Mouse (Mus musculus): Measurements from ENCODE around the gene Sh3pxd2b. TPM values are rescaled to one million over a fixed set of nuclear protein-coding genes. Genes with fewer than 3 reads are reported as not detected.
A peak's percentile ranks its signal among the peaks of the same experiment; 100 is the strongest.

The Sh3pxd2b gene
- polyA plus RNA-seq, 1 experiment, result 3.7 TPM

- Histone ChIP-seq H3K4me1 (ENCODE audit: control insufficient read depth, insufficient read depth, low read length) (no peaks in the 10 kb centered on the region), H3K4me3 (ENCODE audit: insufficient read depth, low read depth, low read length) (no peak overlapping the region), H3K27me3 (replicated peaks; ENCODE audit: control insufficient read depth, insufficient read depth, low read length) (no peaks in the 10 kb centered on the region), H3K36me3 (ENCODE audit: control insufficient read depth, insufficient read depth, low read length) (no peaks in the 10 kb centered on the region), H3K27ac (ENCODE audit: insufficient read depth, low read depth, low read length) (no peak overlapping the region)
- DNase-seq, result no peak
- 70% methylated on average over 7 of the region's 7 CpGs for WGBS
- no peak for TF ChIP-seq CTCF (conservative IDR thresholded peaks at IDR 0.05; ENCODE audit: insufficient read depth, insufficient read length, low read depth, low read length)
- TF ChIP-seq POLR2A (IDR thresholded peaks at IDR 0.05; ENCODE audit: low read depth, low read length), result no peak
Observed at GRCm38 (mm10) chr11:32402712-32403111, 55.1 kb downstream of the Sh3pxd2b start.

- TF ChIP-seq CTCF (conservative IDR thresholded peaks at IDR 0.05; ENCODE audit: insufficient read depth, insufficient read length, low read depth, low read length), result no peak
- no peak for TF ChIP-seq POLR2A (IDR thresholded peaks at IDR 0.05; ENCODE audit: low read depth, low read length)
- Histone ChIP-seq H3K27me3 (replicated peaks; ENCODE audit: control insufficient read depth, insufficient read depth, low read length) (no peaks in the 10 kb centered on the region), H3K27ac (ENCODE audit: insufficient read depth, low read depth, low read length) (no peak overlapping the region), H3K4me1 (ENCODE audit: control insufficient read depth, insufficient read depth, low read length) (no peaks in the 10 kb centered on the region), H3K36me3 (ENCODE audit: control insufficient read depth, insufficient read depth, low read length) (no peaks in the 10 kb centered on the region), H3K4me3 (ENCODE audit: insufficient read depth, low read depth, low read length) (no peak overlapping the region)
- DNase-seq, result peak; percentile 59
- WGBS, result 62% methylated on average over 3 of the region's 3 CpGs
Observed at GRCm38 (mm10) chr11:32404708-32405107, 57.1 kb downstream of the Sh3pxd2b start.

- no peaks in the 10 kb centered on the region for H3K4me1 ChIP-seq (ENCODE audit: control insufficient read depth, insufficient read depth, low read length)
- H3K4me3 ChIP-seq (ENCODE audit: insufficient read depth, low read depth, low read length), result no peak overlapping the region
- H3K27me3 ChIP-seq (replicated peaks; ENCODE audit: control insufficient read depth, insufficient read depth, low read length), result no peaks in the 10 kb centered on the region
- H3K27ac ChIP-seq (ENCODE audit: insufficient read depth, low read depth, low read length), result no peak overlapping the region
- DNase-seq, result no peak
- TF ChIP-seq POLR2A (IDR thresholded peaks at IDR 0.05; ENCODE audit: low read depth, low read length), result no peak
- no peak for TF ChIP-seq CTCF (conservative IDR thresholded peaks at IDR 0.05; ENCODE audit: insufficient read depth, insufficient read length, low read depth, low read length)
- no peaks in the 10 kb centered on the region for H3K36me3 ChIP-seq (ENCODE audit: control insufficient read depth, insufficient read depth, low read length)
- 64% methylated on average over 3 of the region's 3 CpGs for WGBS
Observed at GRCm38 (mm10) chr11:32407863-32408262, 60.2 kb downstream of the Sh3pxd2b start.

DNA sequence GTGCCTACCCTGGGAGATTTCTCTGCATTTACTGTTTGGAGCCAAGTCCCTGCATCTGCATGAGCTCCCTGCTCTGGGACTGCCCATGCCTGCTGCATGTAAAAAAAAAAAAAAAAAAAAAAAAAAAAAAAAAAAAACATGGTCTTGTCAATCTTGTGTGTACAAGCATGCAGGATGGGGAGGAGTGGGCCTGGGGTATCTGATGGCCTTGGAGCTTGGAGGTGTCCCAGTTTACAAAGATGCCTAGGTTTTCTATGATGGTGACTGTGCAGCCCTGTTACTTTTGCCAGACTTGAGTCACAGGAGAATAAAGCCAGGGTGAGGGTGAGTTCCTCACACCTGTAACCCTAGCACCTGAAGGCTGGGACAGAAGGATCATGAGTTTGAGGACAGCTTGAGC is 61.4 kb downstream of the Sh3pxd2b start:
- DNase-seq, result no peak
- TF ChIP-seq POLR2A (IDR thresholded peaks at IDR 0.05; ENCODE audit: low read depth, low read length) (no peak), CTCF (conservative IDR thresholded peaks at IDR 0.05; ENCODE audit: insufficient read depth, insufficient read length, low read depth, low read length) (no peak)
- Histone ChIP-seq H3K36me3 (ENCODE audit: control insufficient read depth, insufficient read depth, low read length) (no peaks in the 10 kb centered on the region), H3K27me3 (replicated peaks; ENCODE audit: control insufficient read depth, insufficient read depth, low read length) (no peaks in the 10 kb centered on the region), H3K4me1 (ENCODE audit: control insufficient read depth, insufficient read depth, low read length) (no peaks in the 10 kb centered on the region), H3K27ac (ENCODE audit: insufficient read depth, low read depth, low read length) (no peak overlapping the region), H3K4me3 (ENCODE audit: insufficient read depth, low read depth, low read length) (no peak overlapping the region)

DNA sequence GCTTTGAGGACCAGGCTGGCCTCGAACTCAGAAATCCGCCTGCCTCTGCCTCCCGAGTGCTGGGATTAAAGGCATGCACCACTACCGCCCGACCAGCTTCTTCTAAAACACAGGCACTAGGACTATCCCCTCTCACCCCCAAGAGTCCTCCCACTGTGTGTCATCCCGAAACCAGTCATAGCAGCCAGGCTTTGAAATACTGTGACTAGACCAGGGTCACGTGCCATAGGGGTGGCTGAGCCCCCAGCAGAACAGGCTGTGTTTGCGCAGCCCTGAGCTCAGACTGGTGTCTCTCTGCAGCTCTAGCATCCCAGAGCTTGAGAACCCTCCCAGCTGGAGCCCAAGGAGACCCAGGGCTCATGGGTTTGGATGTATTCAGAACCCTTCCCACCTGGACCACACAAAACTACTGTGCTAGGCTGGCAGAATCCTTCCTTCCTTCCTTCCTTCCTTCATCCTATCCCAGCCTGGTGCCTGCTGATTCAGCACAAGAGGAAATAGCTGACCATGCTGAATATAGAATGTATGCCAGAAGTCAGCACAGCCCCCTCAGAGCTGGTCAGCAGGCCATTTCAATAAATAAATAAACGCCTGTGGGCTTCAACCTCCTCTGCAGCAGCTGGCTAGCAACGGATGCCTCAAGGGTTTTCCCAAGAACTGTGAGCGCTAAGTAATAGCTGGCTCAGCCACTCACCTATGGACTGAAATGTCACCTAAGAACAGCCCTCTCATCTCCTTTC is 62.4 kb downstream of the Sh3pxd2b start:
- no peaks in the 10 kb centered on the region for H3K4me1 ChIP-seq (ENCODE audit: control insufficient read depth, insufficient read depth, low read length)
- DNase-seq, result no peak
- no peak for TF ChIP-seq POLR2A (IDR thresholded peaks at IDR 0.05; ENCODE audit: low read depth, low read length)
- no peak for TF ChIP-seq CTCF (conservative IDR thresholded peaks at IDR 0.05; ENCODE audit: insufficient read depth, insufficient read length, low read depth, low read length)
- no peaks in the 10 kb centered on the region for H3K27me3 ChIP-seq (replicated peaks; ENCODE audit: control insufficient read depth, insufficient read depth, low read length)
- H3K4me3 ChIP-seq (ENCODE audit: insufficient read depth, low read depth, low read length), result no peak overlapping the region
- no peaks in the 10 kb centered on the region for H3K36me3 ChIP-seq (ENCODE audit: control insufficient read depth, insufficient read depth, low read length)
- no peak overlapping the region for H3K27ac ChIP-seq (ENCODE audit: insufficient read depth, low read depth, low read length)
- 77% methylated on average over 11 of the region's 11 CpGs for WGBS

GRCm38 (mm10) chr11:32420001-32420400 is 72.4 kb downstream of the Sh3pxd2b start:
- Histone ChIP-seq H3K27ac (ENCODE audit: insufficient read depth, low read depth, low read length) (no peak overlapping the region), H3K27me3 (replicated peaks; ENCODE audit: control insufficient read depth, insufficient read depth, low read length) (no peaks in the 10 kb centered on the region), H3K4me3 (ENCODE audit: insufficient read depth, low read depth, low read length) (no peak overlapping the region), H3K36me3 (ENCODE audit: control insufficient read depth, insufficient read depth, low read length) (no peaks in the 10 kb centered on the region), H3K4me1 (ENCODE audit: control insufficient read depth, insufficient read depth, low read length) (no peaks in the 10 kb centered on the region)
- 80% methylated on average over 5 of the region's 5 CpGs for WGBS
- TF ChIP-seq POLR2A (IDR thresholded peaks at IDR 0.05; ENCODE audit: low read depth, low read length), result no peak
- no peak for TF ChIP-seq CTCF (conservative IDR thresholded peaks at IDR 0.05; ENCODE audit: insufficient read depth, insufficient read length, low read depth, low read length)
- DNase-seq, result no peak

GRCm38 (mm10) chr11:32423311-32423710 is 75.7 kb downstream of the Sh3pxd2b start:
- Histone ChIP-seq H3K4me3 (ENCODE audit: insufficient read depth, low read depth, low read length) (no peak overlapping the region), H3K4me1 (ENCODE audit: control insufficient read depth, insufficient read depth, low read length) (no peaks in the 10 kb centered on the region), H3K27me3 (replicated peaks; ENCODE audit: control insufficient read depth, insufficient read depth, low read length) (no peaks in the 10 kb centered on the region), H3K36me3 (ENCODE audit: control insufficient read depth, insufficient read depth, low read length) (no peaks in the 10 kb centered on the region), H3K27ac (ENCODE audit: insufficient read depth, low read depth, low read length) (no peak overlapping the region)
- no peak for TF ChIP-seq CTCF (conservative IDR thresholded peaks at IDR 0.05; ENCODE audit: insufficient read depth, insufficient read length, low read depth, low read length)
- no peak for TF ChIP-seq POLR2A (IDR thresholded peaks at IDR 0.05; ENCODE audit: low read depth, low read length)
- 67% methylated on average over 12 of the region's 12 CpGs for WGBS
- DNase-seq, result no peak

All from kidney, adult 2 months (tissue).